Mouse (Mus musculus) ovary, postnatal 14 days (tissue): ENCODE results near the gene Klk10.

ENCODE experiments used
- DNase-seq: peaks from one replicate; pipeline ENCODE4 v3.0.0; 2022; ENCODE audit warnings: low spot score

The Klk10 gene

DNA sequence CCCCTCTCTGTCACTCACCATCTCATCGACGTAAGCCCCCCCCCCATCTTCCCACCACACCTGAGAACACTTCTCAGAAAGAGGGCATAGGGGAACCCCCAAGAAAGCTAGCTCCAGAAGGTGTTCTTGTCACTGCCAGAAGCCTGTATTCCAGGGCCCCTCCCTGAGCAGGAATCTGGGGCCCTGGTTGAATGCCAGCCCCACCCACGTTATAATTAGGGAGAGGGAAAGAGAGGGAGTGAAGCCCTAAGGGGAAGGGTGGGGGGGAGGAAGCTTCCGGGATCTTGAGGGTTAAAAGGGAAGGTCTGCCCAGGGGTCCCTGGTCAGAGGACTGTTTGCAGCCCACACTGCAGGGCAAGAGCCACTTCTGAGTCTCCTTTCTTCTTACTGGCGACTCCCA, at the start of gene Klk10:
Gene Klk10 (plus strand): TSS at position 290 of the 400 bp plus-strand sequence.
- no peak for DNase-seq

DNA sequence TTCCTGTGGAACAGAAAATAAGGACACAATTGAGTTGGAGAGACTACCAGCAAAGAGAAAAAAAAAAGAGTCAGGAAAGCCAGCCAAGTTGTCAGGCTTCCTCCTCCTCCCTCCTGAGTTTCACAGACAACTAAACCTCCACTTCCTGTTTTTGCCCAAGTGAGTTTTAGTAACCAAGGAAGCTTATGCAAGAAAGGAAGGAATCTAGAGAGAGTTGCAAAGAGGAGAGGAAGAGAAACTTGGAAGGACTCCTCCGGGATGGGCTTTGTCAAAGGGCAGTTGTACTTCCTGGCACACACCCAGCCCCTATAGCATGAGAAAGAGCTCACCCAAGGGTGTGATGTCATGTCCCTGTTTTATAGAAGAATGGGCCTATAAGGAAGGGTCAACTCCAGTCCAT, 33.0 kb upstream of the Klk10 start:
- DNase-seq: no peak

DNA sequence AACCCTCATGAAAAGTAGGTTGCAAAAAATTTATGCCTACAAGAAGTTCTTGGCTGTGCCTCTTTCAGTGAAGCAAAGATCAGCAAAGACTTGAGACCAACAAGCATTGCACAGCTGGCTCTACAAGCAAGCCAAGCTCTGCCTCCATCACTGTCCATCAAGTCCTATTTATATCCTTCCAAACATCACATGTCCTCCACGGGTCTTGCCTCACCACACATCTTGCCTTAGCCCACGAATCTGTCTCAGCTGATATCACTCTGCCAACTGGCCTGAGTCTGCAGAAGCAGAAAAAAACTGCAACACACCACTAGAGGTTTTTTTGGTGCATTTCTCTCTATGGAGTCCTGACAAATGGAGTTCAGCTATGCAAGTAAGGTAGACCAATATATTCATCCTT, 28.0 kb upstream of the Klk10 start:
- no peak for DNase-seq

DNA sequence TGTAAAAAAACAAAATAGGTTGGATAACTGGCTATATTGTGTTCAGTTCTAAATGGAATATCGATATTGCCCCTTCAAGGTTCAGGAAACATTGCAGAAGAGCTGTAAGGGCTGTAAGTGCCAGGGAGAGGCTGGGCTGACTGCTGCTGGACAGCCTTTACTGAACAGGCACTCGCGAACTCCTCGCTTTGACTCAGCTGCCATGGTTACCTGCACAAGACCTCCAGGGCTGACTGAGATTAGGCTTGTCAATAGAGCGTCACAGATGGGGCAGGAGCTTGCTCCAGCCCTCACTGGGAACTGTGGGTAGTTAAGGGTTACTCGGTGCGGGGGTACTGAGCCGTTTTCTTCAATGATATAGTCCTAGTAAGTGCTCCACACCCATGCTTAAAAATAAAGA, 14.4 kb upstream of the Klk10 start:
- no peak for DNase-seq

DNA sequence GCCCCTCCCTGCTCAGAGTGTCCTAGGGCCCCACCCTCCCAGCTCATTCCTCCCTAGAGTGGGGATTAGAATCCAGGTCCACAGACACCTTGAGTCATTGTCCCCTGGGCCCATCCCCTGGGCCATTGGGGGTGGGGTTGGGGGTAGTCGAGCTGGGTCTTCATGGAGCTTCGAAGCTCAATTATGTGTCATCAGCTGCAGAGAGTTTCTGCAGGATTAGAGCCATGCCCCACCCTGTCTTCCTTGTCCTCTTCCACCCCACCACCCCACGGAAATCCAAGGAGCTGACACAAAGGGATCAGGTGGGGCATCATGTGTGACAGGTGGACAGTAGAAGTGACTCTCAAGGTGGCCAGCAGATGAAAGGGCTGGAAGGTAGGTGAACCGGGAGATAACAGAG, 12.2 kb upstream of the Klk10 start, which contains the start of gene Klk12:
Gene Klk12 (plus strand): TSS at position 301 of the 400 bp plus-strand sequence.
- DNase-seq: no peak

DNA sequence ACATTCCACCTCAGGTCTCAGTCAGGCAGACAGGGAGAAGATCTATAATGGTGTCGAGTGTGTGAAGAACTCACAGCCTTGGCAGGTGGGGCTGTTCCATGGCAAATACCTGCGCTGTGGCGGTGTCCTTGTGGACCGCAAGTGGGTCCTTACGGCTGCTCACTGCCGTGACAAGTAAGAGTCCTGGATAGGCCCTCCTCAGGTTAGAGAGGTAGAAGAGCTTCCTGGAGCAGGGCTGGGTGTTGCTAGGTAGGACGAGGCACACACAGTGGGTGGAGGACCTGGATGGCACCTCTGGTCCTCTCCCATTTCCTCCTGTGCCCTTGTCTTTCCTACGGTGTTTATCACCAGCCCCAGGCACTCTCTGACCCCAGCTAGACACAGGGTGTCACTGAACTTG, 11.2 kb upstream of the Klk10 start:
- DNase-seq: no peak

DNA sequence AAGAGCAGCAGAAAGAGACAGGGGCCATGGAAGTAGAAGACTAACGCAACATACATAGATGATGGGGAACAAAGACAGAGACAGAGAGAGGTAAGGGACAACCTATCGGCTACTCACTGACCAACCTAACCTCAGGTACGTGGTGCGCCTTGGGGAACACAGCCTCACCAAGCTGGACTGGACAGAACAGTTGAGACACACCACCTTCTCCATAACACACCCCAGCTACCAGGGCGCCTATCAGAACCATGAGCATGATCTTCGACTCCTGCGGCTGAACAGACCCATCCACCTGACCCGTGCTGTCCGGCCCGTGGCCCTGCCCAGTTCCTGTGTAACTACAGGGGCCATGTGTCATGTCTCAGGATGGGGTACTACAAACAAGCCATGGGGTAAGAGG, 10.1 kb upstream of the Klk10 start:
- DNase-seq: no peak

DNA sequence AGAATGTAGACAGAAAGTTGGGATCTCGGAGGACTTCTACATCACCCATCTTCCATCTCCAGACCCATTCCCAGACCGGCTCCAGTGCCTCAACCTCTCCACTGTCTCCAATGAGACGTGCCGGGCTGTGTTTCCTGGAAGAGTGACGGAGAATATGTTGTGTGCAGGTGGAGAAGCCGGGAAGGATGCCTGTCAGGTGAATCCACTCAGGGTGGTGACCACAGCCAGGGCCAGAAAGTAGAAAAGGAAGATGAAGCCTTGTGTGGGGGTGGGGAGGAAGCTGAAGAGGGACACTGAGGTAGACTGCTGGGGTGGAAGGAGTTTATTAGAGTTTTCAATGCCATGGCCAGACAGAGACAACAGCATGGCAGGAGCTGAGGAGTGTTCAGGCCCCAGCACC, 8.9 kb upstream of the Klk10 start:
- DNase-seq: no peak

DNA sequence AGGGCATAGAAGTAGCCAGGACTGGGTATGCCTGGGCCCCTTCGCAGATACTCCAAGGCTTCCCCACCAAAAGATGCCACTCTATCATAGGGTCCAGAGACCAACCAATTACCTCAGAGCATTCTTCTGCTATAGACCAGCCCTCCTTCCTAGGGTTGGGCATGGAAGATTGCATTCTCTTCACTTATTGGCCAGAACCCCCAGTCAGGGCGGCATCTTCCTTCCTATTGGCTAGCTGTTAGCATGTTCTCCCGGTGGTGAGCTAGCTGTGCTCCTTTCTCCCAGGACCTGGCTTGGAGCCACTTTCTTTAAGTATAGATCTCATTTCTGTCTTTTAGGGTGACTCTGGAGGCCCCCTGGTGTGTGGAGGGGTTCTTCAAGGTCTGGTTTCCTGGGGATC, 7.9 kb upstream of the Klk10 start:
- no peak for DNase-seq

DNA sequence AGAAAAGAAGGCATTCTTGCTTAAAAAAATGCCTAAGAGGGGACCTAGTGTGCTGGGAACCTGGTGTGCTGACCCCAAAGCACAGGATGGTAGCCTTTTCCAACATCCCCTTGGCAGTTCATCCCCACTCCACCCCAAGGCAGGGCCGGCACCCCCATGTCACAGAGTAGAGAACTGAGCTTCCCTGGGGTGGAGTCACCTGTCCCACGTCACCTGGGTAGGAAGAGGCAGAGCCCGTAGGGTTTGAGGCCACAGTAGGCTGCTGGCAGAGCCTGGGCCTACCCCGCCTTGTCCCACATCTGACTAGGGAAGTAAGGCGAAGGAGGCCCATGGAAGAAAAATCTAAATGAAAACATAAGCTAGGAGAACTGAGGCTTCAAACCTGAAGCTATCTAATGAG, 6.5 kb upstream of the Klk10 start, which contains the start of gene Klk11:
Gene Klk11 (plus strand): TSS at position 241 of the 400 bp plus-strand sequence.
- no peak for DNase-seq

DNA sequence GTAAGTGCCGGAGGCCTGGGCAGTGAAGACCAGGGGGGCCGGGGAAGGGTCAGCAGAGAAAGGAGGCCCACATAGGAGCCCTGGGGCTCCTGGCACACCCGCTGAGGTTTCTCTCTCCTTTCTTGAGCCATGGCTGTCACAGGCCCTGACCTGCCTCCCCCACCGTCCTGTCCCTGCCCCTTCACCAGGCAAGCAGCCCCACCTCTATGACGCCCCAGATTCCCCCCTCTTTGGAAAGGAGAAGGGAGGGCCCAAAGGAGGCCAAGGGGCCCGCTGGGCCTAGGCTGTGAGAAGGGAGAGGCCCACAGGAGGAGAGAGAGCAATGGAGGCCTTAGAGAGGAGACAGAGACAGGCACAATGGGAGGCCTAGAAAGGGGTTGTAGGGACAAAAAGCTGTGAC, 6.0 kb upstream of the Klk10 start:
- no peak for DNase-seq

DNA sequence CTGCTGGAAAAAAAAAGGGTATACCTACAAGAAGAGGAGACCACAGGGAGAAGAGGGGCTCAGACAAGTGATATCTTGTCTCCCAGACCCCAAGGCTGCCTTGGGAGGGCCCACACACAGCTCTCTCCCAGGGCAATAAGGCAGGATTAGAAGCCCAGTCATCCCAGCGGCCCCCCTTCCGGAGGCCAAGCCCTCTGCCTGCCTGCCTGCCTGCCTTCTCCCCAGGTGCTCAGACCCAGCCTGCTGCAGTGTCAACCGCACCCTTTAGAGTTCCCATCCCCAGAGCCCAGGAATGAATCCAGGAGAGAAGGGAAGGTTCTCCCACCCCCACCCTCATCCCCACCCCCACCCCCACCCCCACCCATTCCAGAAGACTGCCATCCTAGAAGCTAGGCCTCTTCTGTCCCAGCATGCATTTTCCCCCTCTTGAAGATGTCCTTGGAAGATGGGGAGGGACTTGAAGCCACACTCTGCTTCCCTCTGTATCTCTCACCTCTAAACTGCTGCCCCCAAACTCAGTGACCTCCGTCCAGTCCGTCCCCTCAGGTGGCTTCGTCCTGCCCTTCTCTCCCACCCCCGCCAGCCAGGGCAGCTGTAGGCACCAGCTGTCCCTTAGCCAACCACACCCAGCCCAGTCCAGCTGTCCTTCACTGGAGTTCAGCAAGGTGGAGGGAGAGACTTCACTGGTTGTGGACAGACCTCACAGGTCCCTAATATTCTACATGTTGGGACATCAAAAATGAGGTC, 5.4 kb upstream of the Klk10 start:
- DNase-seq: no peak

DNA sequence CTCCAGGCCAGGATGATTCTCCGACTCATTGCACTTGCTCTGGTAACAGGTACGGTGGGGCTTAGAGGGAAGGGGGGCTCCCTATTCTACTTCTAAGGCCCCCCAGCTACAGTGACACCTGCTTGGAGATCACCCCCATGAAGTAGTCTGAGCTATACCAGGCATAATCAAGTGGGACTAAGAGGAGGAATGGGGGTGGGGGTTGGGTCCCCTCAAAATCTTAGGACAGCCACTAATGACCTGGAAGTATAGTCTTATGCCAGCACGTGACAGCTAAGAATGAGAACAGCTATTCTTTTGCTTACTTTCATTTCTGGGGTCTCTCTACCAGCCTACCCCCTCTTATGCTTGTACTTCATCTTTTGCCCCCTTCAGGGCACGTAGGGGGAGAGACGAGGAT, 4.3 kb upstream of the Klk10 start:
- DNase-seq: no peak

DNA sequence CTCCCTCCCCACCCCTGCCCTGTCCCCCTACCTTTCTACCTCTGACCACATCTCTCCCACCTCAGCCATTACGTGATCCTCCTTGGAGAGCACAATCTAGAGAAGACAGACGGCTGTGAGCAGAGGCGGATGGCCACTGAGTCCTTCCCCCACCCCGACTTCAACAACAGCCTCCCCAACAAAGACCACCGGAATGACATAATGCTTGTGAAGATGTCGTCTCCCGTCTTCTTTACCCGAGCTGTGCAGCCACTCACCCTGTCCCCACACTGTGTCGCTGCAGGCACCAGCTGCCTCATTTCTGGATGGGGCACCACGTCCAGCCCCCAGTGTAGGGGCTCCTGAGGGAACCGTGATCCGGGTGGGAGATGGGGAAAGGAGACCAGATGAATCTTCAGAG, 3.4 kb upstream of the Klk10 start:
- DNase-seq: no peak

DNA sequence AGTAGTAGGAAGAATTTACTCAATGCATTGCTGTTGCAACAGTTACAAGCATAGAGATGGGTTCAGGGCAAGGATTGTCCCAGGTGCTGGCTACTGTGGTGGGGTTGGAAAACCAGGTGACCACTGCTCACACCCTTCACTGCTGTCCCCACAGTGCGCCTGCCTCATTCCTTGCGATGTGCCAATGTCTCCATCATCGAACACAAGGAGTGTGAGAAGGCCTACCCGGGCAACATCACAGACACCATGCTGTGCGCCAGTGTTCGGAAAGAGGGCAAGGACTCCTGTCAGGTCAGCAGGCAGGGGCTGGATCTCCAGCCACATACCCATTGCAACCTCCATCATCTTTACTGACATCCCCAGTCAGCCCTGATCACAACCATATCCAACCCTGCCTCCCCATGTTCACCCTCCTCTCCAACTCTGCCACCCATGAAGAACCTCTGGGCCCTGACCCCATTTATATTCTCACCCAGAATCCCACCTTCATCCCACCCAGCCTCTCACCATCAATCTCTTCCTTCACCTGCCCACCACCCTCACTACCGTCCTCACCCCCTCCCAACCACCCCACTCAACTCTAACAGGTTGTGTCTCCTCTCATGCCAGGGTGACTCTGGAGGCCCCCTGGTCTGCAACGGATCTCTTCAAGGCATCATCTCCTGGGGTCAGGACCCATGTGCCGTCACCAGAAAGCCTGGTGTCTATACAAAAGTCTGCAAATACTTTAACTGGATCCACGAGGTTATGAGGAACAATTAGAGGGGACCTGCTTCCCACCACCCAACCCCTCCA, 2.5 kb upstream of the Klk10 start:
- DNase-seq: no peak

DNA sequence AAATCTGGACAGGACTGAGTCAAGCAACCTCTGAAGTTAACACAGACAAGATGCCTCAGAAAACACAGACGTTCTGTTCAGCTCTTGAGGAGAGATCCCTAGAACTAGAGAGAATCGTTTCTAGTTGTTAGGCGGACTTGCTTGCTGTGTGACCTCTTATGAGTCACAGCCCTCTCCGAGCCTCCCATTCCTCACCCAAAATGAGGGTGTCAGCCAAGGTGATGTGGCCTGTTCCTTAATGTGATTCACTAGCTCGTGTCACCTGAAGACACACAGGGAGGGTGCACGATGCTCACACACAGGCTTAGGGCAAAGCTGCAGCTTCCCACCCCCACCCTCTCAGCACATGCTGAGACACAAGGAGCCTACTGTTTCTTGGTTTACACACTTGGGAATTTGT, 594 bp upstream of the Klk10 start:
- no peak for DNase-seq

DNA sequence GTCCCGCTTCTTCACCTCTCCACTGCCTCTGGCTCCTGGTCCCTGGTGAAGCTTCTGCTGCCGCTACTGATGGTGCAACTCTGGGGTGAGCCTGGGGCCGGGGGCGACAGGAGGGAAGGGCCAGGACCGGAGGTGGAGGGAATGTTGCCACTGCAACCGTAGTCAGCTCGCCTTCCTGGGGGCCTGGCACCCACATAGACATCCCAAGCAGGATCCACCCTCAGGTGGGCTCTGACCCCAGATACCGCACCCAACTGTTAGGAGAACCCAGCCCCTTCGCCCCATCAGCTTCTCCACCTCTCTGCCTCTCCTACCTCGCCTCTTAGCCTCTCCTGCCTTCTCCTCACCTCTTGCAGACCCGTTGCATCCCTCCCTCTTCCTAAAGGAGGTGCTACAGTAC, 706 bp downstream of the Klk10 start:
- no peak for DNase-seq

DNA sequence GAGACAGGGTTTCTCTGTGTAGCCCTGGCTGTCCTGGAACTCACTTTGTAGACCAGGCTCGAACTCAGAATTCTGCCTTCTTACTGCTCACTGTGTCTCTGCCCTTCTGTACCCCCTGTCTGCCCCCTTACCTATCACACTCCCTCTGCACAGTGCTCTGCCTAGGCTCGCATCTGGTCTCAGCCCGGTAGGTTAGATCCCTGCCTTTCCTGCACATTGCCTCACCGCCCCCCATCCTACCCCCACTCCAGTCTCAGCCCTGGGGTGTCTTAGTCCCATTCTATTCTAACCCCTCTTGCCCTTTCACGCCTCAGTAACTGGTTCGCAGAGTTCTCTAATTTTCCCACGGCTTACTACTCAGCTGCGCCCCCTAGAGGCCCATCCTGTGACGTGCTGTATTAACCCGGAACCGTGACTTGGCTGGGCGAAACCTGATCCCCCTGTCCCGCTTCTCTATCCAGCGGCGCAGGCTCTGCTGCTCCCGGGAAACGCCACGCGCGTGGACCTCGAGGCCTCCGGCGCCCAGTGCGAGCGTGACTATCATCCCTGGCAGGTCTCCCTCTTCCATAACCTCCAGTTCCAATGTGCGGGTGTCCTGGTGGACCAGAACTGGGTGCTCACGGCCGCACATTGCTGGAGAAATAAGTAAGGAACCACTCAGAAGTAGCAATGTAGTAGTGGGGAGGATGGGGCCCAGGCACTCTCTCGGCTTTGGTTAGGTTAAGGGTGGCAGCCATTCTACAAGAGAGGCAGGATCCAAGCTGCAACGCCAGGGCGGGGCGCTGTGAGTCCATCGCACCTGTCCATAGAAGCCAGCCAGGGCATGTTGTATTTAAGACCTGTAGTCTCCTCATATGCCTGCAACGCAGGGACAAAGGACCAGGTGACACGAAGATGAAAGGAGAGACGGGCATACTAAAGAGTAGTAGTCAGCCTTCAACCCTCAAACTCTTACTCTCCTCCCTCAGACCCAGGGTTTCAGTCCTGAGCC, 1.7 kb downstream of the Klk10 start:
- peak; percentile 82 for DNase-seq

DNA sequence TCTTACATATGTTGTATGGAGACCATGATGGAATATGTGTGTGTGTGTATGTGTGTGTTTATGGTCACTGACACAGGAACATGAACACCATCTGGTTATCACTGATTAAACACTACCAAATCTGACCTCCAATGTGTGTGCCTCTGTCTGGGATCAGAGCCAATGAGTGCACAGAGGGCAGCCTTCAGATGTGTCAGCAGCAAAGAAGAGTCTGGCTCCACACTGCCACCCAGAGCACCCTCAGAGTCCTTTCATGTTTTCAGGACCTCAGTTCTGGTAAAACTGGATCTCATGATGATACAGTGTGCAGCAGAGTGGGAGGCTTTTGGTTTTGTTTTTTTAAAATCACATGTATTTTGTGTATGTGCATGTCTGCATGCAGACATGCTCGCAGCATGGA, 4.5 kb downstream of the Klk10 start:
- DNase-seq: no peak

DNA sequence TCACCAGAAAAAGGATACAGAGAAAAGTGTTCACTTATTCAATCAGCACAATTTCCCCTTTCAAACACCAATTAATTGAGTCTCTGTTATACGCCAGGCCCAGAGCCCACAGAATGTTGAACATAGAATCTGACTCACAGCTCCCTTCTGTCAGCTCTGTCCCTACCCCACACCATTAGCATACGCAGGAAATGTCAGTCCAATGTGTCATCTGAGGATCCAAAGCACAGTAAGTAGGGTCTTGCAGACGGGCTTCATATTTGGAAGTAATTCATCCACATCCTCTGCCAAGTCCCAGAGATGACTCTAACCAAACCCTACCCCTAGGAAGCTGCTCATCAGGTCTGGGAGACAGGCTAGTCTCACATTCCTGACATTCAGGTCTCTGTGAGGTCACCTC, 7.3 kb downstream of the Klk10 start:
- no peak for DNase-seq

DNA sequence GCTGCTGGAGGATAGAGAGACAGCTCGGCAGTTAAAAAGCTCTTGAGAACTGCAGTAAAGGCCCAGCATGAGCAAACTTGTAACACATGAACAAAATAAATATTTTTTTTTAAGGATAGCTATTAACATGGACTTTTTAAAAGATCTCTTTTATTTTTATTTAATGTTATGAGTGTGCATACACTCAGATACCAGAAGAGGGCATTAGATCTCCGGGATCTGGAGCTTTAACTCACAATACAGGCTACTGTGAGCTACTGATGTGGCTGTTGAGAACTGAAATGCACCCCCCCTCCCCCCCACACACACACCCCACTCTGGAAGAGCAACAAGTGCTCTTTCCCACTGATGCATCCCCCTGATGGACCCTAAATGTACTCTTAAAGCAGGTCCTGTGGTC, 8.5 kb downstream of the Klk10 start:
- DNase-seq: no peak

DNA sequence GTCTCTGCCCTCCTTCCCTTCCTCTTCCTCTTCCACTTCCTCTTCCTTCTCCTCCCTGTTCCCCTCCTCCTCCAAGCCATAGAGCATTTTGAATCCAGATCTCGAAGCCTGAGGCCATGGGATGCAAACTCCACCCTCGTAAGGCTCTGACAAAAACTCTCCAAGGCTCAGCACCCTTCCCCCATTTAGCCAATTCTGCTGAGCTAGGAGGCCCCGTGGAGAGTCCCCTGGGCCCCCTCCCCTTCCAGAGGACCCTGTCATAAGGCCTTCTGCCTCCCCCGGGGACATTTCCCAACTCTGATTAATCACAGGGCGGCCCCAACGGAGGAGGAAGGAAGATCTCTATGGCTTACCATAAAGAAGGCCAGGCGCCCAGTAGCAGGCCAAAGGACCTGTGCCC, 10.8 kb downstream of the Klk10 start, which contains the start of gene Klk9:
Gene Klk9 (plus strand): TSS at position 301 of the 400 bp plus-strand sequence.
- no peak for DNase-seq
